Mouse (Mus musculus): ENCODE measurements around the gene Eqtn. TPM values are rescaled to one million over a fixed set of nuclear protein-coding genes. Genes with fewer than 3 reads are reported as not detected.

The Eqtn gene
- total RNA-seq (2021), result not detected in 2 replicates
- long read RNA-seq, experiment 1, result 0 reads
- long read RNA-seq, experiment 2, result 0 reads

GRCm38 (mm10) chr4:94928743-94929142, at the start of gene Eqtn:
Gene Eqtn, minus strand, starts transcription at chr4:94928843.
- no peak for DNase-seq

- no peak for DNase-seq
Observed at GRCm38 (mm10) chr4:94973321-94973720, 44.7 kb upstream of the Eqtn start.

DNA sequence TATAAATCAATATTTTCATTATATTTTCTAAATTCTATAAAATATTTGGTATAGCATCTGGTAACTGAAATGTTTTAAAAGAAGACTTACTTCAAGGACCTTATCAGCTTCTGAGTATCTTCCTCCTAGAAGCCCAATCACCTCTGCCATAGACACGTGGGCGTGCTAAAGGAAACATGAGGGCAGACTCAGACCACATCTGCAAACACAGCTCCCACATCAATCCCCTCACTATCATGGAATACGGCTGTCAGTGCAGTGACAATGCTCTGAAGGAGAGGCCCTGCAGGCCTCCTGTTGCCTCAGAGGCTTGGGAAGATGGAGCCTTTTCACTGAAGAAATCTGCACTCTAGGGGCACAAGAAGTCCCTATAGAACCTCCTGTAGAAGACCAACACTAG, 24.1 kb upstream of the Eqtn start:
- DNase-seq, result no peak

DNA sequence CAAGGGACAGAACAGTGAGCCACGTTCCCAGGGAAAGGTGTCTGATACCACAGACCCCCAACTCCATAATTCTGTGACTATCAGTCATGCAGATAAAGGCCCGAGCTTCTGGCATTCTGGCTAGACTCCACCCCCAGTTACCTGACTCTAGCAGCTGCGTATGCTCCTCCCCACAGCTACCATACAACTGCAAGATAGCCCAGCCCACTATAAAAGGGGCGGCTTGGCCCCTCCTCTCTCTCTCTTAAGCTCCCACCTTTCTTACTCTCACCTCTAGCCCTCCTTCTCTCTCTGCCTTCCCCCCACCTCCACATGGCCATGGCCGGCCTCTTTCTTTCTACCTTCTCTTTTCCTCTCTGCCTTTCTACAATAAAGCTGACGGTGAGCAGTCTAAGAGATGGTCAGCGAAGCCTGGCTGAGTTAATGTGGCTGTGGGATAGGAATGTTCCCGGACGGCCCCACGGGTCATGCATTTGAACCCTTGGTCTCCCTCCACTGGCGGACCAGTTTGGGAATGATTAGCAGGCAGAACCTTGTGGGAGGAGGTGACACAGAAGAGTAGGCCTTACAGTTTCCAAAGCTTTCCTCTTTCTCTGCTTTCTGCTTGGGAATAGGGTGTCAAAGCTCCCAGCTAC, 12.7 kb upstream of the Eqtn start:
- DNase-seq, result no peak

GRCm38 (mm10) chr4:94901780-94902179, 26.9 kb downstream of the Eqtn start:
- DNase-seq, result no peak

DNA sequence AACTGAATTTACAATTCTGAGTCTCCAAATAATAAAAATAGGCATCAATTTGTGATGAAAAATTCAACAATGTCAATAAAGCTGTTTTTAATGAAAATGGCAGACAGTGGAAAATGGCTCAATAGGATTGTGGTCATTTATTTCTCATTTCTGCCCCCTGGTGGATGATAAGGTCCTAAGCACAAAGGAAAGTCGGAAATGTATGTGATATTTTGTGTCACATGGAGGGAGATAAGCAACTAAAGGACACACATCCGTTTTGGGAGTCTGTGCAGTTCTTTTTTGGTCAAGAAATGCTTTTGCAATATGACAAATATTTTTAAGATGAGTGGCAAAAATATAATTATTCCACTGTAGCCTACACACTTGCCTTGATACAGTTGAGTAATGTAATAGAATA, 27.9 kb downstream of the Eqtn start:
- peak; percentile 24 for DNase-seq

Other genes starting within 250 kb of the Eqtn start
- 41.9 and 45.9 TPM in 2 replicates for gene Tek, start 189.6 kb downstream of the Eqtn start, total RNA-seq (2021)
- 23.1 and 26.0 TPM in 2 replicates for gene Mysm1, start 50.3 kb upstream of the Eqtn start, total RNA-seq (2021)
- 68.6 and 95.7 TPM in 2 replicates for gene Jun, start 123.4 kb upstream of the Eqtn start, total RNA-seq (2021)